Mouse (Mus musculus): ENCODE results near the gene 1810046K07Rik. TPM values are rescaled to one million over a fixed set of nuclear protein-coding genes. Genes with fewer than 3 reads are reported as not detected.

The 1810046K07Rik gene
- total RNA-seq, 2 experiments from 2014 or later = not detected

DNA sequence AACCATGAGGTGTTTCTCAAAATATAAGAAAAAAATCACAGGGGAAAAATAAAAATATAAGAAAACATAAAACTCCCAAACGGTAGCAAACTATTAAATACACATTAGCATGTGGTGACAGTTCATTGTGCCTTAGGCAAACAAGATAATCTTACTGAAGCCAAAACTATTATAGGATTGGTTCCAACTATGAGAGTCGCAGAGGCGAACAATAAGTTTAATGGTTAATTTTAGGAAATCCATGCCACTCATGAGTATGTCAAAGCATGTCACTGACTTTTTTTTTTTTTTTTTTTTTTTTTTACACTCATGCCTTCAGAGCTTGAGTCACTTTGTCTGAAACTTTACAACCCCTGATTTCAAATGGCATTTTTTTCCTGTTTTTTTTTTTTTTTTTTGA lies 22.4 kb downstream of the 1810046K07Rik start:
- intact Hi-C loops (cut with DNase I) = no loop called here
- no peak for DNase-seq

DNA sequence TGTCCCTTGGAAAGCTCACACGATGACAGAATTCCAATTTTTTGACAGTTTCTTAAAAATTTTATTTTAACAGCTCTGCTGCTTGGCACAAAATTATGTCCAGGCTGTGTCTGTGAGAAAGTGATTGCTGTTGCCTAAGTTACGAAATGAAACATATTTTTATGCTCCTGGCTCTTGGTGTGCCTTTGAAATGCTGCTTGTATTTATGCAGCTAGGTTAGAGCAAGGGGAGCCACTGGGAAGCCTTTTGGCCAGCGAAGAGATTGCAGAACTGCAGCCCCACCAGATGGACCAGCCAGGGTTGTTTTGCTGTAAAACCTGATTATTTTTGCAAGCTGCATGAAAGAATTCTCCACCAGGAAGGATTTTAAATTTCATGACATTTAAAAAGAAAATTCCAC lies 23.6 kb downstream of the 1810046K07Rik start:
- peak; percentile 5 to 7 for DNase-seq
- intact Hi-C loops (cut with DNase I) = no loop called here

- intact Hi-C loops (cut with DNase I) = no loop called here
Observed at GRCm38 (mm10) chr9:51303980-51304379, 24.7 kb downstream of the 1810046K07Rik start.

DNA sequence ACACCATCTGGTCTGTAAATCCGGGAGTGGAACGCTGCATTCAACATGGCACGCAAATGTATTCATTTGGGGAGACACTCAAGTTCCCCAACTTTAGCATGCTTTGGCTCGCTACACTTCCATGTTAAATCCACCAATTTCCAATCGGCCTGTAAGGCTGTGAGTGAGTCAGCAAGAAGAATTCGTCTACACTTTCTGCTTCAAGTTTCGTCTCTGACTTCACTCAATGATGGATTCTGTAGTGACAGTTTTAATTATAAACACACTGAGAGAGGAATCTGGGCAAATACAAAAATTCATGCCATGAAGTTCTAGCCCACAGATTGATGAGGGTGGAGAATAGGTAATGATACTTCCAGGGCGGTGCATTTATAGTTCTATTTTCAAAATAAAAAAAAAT lies 35.2 kb downstream of the 1810046K07Rik start:
- intact Hi-C loops (cut with DNase I) = loop anchor here (2.0 kb wide), 1 partner anchor 15 kb away; the partner anchor contains the start of gene Colca2

More at GRCm38 (mm10) chr9:51303980-51304379, 24.7 kb downstream of the 1810046K07Rik start:
- DNase-seq = peak; percentile 11 to 30

DNA sequence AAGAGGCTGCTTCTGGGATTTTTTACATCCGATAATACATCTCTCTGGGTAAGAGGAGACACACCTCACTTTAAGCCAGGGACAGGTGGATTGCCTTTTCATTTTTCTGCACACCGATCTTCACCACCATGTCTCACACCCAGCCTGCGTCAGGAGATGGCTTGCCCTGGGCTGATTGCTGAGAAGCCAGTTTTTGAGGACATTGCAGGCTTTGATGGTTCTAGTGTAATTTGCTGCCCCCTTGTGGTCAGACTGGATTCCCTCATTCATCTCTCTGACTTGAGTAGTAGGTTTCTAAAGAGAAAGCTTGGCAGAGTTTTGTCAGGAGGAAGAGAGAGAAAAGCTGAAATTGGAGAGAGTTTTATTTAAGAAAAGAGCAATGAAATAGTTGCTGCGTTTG lies 36.0 kb downstream of the 1810046K07Rik start:
- DNase-seq = peak; percentile 78 to 89
- intact Hi-C loops (cut with DNase I) = loop anchor here (1.0 to 2.0 kb wide), 2 partner anchors 14 to 131 kb away; partner anchors contain the start of gene Colca2

More for the DNA sequence above, 35.2 kb downstream of the 1810046K07Rik start:
- no peak for DNase-seq

DNA sequence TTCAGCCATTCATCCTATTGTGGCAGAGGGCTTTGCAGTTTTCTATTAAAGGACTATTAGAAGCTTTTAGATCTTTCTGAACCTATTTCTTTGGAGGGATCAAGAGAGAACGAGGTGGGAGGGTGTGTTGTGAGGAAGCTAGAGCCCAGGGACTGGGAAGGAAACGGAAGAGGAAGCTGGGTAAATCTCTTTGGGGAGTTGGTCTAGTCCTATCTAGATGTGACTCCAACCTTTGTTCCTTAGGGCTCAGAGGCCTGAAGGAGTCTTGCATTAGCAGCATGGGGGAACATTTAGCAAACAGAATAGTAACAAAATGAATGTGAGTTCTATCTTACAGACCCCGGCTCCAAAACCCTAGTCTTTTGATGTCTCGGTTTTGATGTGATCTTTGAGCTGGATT lies 37.7 kb downstream of the 1810046K07Rik start:
- no peak for DNase-seq
- intact Hi-C loops (cut with DNase I) = no loop called here

DNA sequence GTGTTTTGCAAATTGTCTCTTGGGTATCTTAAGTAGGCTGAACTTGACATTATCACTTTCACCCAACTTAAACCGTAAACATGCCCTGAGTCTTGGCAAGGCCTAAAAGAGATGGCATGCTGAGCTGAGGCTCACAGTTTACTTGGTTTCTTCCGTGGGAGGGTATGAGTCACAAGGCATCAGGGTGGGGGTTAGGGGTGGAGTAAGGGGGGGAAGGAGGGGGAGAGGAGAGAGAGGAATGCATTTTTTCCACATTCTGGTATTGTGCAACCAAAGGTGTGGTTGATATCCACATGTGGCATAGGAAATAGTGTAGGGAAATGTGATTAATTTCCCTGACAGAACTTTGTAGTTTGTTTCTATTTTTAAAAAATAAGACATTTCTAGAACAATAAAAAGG lies 42.6 kb downstream of the 1810046K07Rik start:
- intact Hi-C loops (cut with DNase I) = no loop called here
- DNase-seq = no peak

DNA sequence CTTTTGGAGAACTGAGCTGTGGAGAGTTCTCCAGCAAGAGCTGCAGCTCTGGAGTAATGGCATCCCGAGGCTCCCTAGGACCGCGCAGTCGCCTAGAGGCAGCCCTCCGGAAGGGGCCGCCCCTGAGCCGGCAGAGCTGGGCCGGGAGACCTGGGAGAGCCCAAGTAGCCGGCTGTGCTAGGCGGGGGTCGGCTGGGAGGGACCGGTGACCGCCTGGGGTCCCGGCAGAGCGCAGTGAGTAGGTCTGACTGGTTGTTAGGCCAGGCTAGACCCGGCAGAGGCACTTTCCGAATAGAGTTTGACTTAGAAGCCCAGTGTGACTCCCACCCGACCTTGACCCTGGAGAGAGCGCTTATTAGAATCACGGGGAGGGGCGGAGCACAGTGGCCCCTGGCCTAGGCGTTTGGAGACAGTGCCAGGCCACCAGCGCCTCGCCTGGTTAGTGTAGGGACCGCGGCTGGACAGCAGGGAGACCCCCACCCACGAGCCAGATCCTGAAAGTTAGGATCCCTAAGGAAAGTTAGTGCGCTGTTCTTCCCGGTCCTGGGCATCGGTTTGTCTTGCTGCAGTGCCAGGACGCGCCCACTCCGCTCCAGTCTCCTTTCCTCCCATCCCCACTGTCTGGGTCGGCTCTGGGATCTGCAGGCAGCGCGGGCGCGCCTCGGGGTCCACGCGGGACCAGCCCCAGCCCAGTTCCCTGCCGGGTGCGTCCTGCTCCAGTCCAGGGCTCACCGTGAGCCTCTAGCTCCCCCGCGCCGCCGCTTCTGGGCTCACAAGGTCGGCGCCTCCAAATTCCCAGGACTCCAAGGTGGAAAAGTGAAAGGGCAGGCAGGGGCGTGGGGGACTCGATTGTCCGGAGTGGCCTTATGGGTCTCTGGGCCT lies 50.0 kb downstream of the 1810046K07Rik start, which contains the start of gene Colca2:
TSS of gene Colca2 (minus strand) at position 70 of the 882 bp plus-strand sequence.
- intact Hi-C loops (cut with DNase I) = loop anchor here (2.0 to 5.0 kb wide), 2 partner anchors 14 to 116 kb away; no protein-coding TSS in a partner anchor
- peak; percentile 90 for DNase-seq

DNA sequence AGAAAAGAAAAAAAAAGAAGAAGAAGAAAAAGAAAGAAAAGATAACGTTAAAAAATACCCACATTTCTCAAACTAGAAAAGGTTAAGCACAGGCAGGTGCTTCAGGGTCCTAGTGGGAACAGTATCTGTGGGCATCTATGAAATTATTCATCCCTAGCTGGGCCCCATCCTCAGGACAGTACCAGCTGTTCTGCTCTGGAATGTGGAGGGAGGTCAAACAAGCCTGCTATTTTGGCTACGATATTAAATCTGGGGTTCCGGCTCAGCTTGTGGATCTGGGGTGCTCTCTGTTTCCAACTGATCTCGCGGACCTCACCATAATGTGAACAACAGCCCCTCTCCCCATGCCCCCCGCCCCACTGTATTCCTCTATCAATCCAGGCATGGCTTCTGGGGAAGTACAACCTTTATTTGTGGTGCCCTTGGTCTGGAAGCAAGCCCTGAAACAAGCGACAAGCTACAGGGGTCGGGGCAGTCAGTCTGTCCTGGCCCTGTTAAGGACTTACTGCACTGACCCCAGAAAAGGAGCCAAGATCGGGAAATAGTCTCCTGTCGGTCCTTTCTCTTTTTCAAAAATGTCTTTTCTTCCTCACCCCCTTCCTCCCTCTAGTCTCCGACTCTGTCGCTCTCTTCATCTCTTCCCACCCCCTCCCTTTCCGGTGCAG lies 50.8 kb downstream of the 1810046K07Rik start:
- intact Hi-C loops (cut with DNase I) = loop anchor here (2.0 to 5.0 kb wide), 2 partner anchors 15 to 116 kb away; no protein-coding TSS in a partner anchor
- DNase-seq = peak in 1 of 2 experiments; percentile 4

GRCm38 (mm10) chr9:51274678-51275077 lies 54.0 kb downstream of the 1810046K07Rik start:
- intact Hi-C loops (cut with DNase I) = loop anchor here (5.0 kb wide), 1 partner anchor 112 kb away; no protein-coding TSS in a partner anchor
- no peak for DNase-seq

DNA sequence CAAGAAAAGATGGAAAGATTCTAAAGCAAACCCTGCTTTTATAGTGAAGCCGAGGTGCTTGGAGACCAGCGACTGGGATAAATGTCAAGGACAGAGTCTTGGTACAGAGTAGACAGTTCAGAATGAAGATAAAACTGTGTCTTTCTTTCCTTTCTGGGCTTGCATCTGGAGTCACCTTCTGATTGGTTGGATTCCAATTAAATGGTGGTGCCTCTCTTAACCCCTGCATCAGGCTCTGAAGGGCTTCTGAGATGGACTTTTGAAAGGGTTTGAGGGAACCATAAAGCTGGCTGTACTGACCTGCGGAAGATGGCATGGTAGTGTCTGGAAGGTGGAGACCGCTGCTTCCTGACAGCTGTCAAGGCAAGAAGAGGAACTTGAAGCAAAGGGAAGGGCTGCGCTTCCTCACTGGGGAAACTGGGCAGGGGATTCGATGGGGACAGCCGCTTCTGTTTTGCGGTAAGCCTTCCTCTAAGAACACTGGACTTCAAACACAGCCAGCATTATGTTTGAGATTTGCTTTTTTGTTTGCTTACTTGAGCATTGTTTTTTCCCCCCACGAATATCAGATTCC lies 55.0 kb downstream of the 1810046K07Rik start:
- no peak for DNase-seq
- intact Hi-C loops (cut with DNase I) = no loop called here

- intact Hi-C loops (cut with DNase I) = no loop called here
- no peak for DNase-seq
Observed at GRCm38 (mm10) chr9:51272102-51272501, 56.6 kb downstream of the 1810046K07Rik start.

DNA sequence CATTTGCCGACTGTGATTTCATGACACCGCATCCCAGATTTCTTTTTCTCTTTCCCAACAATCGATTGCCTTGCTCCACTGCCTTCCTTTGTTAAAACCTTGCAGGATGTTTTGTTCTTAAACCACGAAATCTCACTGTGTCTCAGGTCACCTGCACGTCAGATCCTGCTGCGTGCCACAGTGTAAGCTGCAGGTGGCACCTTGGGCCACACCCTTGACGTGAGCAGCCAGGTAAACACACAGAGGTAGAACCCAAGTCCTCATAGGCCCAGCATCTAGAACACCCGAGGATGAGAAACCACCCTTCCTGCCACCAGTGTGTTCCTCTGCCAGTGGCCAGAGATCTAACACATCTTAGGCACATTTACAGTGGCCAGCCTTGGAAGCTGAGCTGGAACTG lies 57.6 kb downstream of the 1810046K07Rik start:
- DNase-seq = no peak
- intact Hi-C loops (cut with DNase I) = no loop called here

- intact Hi-C loops (cut with DNase I) = no loop called here
- no peak for DNase-seq
Observed at GRCm38 (mm10) chr9:51268852-51269251, 59.9 kb downstream of the 1810046K07Rik start.

- no peak for DNase-seq
- intact Hi-C loops (cut with DNase I) = no loop called here
Observed at GRCm38 (mm10) chr9:51258426-51258825, 70.3 kb downstream of the 1810046K07Rik start.

DNA sequence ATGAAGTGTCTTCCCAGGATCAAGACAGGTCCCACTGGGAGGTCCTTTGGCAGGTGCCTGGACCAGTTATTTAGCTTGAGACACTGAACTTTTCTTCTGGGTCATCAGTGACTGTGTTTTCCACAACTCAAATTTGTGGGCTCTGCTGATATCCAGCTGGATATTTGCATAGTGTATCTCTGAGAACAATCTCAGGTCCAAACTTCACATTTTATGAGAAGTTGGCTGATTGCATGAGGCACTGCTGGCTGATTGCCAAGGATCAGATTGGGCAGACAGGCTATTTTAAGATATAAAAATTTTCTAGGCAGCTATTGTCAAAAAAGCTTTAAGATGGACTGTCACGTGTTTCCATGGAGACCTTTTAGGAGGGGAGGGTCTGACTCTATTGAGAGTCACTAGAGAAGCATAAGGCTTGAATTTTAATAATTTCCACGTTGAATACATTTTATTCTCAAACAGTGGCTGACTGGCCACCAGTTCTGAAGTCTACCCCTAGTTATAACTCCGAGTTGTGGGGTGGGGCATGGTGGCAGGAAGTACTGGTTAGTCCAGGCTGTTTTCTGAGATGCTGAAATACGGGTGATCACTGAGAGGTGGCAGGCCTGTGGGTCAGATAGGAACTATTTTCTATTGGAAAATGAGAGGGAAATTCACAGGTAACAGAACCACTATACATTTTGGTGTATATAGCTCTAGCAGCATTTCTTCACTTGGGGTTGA lies 71.8 kb downstream of the 1810046K07Rik start:
- no peak for DNase-seq
- intact Hi-C loops (cut with DNase I) = no loop called here

All from heart, postnatal 10 days (tissue).